Mouse (Mus musculus) WW6 (cell line): ENCODE data around the gene Myo18a.

ENCODE experiments used
- DNase-seq: peaks from one replicate; pipeline ENCODE4 v3.0.0-alpha.2; 2013; ENCODE audit warnings: low read depth, low spot score

Gene Myo18a

DNA sequence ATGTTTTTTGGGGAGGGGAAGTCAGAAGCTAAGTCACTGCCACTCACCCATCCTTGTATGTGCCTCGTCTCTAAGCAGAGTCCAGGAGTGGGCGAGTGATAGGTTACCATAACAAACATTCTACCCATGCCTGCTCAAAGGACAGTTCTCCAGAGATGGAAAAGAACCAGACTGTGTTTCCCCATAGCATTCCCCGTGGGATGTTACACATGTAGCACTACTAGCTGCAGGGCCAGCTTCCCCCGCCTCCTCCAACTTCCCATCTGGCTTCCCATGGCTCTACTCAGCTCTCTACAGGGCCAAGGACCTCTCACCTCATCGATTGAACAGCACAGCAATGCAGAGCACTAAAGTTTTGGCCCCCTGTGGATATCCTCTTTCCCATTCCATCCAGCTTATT lies 32.2 kb downstream of the Myo18a start:
- no peak for DNase-seq

DNA sequence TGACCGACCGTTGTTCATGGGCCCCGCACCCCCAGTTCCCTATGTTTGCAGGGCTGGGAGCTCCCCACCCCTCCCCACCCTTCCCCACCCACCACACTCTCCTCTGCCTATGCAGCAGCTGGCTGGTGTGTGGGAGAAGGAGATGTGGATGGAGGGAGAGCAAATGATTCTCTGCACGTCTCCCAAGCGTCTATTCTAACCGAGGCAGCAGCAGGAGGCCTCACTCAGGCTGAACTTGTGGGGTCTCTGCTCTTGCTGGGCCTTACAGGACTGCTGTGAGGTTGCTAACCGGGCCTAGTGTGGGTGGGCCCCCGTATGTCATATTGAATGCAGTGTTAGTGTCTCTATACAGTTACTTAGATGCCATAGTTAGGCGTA lies 37.4 kb downstream of the Myo18a start:
- no peak for DNase-seq

DNA sequence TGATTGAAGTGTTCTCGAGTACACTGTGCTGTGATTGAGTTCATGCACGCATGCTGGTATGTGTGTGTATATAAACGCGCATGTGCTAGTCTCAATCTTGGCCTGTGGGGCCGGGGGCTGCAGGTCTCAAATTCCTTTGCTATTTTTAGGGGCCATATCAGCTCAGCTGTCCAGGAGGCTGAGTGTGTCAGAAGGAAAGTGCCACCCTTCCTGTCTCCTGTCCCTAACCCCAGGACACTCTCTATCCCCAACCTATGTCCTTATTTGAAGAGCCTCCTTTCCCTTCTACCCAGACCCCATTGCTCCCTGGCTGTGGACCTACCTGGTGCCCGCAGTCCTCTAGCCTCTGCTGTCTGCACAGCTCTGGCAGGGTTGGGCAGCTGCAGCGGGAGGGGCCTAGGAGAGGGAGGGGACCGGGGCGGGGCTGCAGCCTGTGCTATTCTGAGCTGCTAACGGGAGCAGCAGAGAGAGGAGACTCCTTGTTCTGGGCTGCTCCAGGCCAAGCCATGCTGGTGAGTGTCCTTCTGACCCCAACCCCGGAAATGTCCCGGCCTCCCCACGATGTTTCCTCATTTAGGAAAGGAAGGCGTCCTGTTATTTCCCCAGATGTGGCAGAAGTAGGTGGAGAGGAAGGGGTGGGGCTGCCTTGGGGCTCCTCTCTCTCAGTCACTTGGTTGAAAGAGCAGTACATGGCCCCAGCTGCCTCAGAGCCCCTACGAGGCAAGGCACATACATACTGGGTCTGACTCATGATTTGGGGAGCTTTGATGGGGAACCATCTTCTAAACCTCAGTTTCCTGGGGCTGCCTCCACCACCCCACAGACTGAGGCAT lies 38.0 kb downstream of the Myo18a start:
- DNase-seq = no peak

DNA sequence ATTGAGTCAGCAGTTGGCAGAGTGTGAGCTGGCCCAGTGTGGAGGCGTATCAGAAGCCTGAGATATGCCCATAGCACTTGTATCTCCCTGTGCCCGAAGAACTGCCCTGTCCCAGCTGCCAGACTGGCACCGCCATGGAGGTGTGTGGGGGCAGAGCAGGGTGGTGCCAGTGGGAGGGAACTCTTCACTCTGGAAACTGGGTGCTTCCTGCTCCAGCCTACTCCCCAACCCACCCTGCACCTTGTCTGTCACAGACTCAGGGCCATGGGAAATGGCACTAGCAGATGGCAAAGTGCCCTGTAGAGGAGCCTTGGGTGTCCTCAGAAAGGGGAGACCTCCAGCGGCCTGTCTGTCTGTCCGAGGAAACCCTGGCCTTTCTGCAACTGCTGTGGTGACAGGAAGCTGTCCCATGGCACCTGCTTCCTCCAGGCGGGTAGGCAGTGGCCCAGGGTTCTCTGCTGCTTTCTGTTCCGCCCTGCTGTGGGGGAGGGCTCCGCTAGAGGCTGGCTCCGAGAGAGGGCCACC lies 39.4 kb downstream of the Myo18a start:
- DNase-seq = no peak

DNA sequence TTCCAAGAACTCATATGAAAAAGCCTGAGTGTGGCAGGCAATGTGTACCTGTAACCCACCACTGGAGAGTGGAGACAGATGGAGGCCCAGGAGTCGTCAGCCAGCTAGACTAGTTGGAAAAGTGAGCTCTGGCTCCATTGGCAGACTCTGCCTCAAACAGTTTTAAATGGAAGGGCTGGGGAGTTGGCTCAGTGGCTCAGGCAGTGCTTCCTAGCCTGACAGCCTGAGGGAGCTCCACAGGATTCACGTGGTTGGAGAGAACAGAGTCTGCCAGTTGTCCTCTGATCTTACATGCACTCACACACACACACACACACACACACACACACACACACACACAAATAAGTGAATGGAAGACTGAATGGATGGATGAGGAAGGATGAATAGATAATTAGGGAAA lies 43.2 kb downstream of the Myo18a start:
- no peak for DNase-seq

DNA sequence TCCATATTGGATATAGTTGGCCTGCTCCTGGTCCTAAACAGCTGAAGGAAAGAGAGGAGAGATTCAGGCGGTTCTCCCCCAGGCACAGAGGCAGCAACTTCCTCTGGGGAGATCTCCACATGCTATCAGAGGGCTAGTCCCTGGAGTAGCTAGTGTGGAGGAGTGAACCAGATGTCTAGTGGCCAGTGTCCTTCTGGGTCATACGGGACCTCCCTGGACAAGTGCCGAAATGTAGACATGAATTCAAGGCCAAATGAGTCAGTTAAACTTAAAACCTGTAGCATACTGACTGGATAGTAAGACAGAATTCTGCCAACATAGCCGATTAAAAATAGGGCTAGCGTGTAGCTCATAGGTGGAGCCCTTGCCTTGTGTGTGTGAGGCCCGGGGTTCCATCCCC lies 43.8 kb downstream of the Myo18a start:
- no peak for DNase-seq

DNA sequence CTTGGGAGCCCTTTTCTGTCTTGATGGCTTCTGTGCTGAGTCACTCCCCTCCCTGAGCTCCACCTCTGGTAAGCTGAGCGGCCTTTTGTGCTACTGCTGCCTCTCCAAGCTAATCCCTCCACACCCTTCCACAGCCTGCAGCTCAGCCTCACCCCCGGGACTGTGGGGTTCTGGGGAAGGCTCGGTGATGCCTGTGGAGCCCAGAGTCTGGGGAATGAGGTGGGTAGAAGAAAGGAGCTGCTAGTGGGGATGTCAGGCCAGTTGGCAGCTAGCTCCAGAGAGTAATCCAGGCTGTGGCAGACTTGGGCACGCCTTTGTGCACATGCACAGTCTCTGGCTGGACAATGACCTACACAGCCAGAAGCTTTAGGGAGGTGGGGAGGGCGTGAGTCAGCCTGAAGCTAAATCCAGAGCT lies 45.0 kb downstream of the Myo18a start:
- no peak for DNase-seq

DNA sequence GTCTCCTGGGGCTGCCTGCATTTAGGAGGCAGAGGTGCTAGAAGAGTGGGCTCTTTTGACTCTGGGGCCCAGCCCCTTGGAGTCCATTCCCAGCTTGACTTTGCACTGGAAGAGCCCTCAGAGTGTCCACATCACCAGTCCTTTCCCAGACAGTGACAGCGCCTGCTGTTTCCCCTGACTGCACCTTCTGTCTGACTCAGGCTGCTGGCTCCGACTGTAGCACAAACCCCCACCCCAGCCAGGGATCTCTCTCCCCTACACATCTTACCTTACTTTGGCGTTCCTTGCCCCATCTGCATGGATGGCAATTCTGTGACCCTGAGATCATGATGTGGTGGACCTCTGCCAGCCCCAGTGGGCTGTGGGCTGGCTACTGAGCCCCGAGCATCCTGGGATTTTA lies 46.2 kb downstream of the Myo18a start:
- DNase-seq = no peak

DNA sequence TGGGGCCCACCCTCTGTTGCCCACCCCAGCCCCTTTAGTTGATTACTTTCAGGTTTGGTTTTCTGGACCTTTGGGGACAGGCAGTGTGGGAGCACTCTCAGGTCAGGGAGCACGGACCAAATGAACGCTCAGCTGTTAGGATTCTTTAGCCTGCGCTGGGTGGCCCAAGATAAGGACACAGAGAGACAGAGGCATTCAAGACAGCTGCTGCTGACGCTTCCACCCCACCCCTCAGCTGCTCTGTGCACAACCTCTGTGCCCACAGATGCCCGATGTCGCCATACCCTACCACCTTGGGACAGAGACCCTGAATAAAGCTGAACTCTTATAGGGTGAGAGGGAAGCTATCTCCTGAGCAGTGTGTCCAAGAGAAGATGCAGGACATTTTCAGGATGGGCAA lies 47.0 kb downstream of the Myo18a start:
- DNase-seq = no peak

DNA sequence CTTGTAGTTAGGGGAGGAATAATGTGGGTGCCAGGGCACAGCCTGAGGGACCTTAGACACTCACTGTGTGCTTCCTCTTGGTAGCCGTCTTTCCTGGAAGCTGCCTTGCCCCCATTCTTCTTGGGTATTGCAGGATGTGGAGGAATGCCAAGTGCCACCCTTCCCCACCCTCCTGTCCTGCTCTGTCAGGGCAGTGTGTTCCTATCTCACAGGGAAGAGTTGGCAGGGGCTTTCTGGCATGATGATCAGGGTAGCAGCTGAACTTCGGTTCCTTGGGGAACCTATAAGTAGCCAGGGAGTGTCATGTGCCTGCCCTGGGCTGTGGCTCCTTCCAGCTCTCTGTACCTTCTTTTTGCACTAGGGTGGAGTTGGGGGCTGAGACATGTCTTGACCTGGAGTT lies 50.9 kb downstream of the Myo18a start:
- DNase-seq = no peak

DNA sequence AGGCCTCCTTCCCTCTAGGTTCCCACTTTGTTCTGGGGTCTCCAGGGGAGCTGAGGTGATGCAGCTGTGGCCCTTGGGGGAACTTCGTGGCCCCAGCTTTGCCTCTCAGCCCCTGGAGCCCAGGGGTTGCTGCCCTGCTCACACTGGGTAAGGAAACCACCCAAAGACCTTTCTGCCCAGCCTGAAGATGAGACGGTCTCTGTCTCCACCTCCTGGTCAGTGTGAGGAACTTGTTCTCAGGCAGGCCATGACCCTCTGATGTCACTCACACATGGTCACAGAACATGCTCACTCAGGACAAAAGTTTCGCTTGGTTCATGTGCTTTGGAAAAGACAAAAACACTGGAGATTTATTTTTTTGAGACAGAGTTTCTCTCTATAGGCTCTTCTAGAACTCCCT lies 53.0 kb downstream of the Myo18a start:
- DNase-seq = peak; percentile 67

DNA sequence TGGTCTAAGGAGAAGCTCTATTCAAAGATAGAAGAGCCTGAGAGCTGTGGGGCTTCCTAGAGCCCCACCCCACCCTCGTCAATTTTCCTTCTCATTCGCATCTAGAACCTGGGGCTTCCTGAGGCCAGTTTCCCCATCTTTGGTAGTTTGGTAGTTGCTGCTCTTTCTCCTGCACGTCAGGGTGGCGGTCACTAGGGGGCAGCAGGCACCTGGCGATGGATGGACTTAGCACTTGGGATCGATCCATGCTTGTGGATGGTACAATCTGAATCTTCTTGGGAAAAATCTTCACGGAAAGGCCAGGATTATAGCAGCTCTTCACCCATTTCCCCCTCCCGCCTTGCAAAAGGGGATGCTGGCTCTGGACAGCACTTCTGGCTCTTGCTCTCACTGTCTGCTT lies 58.6 kb downstream of the Myo18a start:
- DNase-seq = peak; percentile 47

DNA sequence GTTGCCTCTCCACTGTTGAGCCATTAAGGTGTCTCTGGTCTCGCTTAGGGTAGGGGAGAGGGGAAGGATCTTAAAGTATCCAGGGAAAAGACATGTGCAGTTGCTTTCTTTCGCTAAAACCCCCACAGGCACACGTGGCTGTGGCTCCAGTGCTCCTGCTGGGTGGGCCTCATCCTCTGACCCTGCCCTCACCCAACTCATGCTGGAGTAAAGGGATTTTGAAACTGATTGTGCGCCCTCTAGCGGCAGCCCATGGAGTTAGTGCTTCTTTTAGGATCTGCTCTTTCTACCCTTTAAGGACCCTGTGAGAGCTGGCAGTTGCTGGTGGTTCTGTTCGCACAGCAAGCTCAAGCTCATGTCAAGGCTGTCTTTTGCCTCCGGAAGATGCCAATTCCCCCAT lies 59.7 kb downstream of the Myo18a start:
- peak; percentile 67 for DNase-seq

DNA sequence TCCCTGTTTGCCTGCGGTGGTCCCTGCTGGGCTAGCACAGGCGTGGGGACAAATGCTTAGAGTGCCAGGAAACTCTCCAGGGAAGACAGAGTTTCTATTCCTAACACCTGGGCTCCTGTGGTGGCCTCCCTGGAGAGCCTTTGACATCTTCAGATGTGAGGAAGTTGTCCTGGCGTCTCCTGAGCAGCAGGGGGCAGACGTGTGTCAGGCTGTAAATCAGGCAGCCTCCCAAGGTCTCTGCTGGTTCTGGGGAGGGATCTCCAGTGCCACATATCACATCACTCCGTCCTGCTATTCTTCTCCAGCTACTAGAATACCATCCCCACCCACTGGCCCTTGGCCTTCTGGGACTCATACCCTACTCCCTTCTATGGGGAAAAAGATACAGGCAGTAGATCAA lies 62.8 kb downstream of the Myo18a start:
- peak; percentile 60 for DNase-seq

DNA sequence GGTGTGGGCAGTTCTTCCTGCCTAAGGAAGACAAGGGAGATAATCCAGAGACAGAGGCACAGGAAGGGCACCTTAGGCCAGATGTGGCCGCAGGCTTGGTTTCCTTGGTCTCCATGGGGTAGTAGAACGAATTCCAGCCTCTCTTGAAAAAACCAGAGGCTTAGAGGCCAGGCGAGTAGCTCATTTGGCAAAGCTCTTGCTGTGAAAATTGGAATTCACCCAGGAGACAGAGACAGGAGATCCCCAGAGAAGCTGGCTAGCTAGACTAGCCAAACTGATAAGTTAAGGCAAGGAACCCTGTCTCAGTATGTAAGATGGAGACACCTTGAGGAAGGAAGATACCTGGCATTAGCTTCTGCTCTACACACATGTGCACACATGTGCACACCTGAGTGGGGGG lies 63.3 kb downstream of the Myo18a start:
- no peak for DNase-seq

DNA sequence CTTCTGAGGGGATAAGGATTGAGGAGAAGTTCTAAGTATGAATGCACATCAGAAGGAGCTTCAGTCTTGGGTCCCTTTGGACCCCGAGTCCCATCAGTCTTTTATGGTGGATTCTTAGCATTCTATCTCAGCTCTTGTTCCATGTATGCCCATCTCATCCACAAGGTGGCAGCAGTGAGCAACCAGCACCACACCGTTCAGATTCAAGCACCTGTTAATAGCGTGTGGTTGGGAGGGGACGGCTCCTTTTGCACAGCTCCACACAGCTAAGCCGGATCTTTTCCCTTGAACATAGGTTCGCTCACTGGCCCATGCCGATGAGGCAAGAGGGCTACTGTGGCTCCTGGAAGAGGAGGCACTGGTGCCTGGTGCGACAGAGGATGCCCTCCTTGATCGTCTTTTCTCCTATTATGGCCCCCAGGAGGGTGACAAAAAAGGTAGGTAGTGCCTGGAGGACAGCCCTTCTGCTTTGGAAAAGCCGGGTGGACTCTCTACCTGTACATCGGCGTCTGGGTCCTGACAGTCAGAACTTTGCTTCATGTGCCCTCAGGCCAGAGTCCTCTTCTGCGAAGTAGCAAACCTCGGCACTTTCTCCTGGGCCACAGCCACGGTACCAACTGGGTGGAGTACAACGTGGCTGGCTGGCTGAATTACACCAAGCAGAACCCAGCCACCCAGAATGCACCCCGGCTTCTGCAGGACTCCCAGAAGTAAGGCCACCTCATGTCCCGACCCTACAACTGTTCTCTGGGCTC lies 64.4 kb downstream of the Myo18a start:
- peak; percentile 86 for DNase-seq

DNA sequence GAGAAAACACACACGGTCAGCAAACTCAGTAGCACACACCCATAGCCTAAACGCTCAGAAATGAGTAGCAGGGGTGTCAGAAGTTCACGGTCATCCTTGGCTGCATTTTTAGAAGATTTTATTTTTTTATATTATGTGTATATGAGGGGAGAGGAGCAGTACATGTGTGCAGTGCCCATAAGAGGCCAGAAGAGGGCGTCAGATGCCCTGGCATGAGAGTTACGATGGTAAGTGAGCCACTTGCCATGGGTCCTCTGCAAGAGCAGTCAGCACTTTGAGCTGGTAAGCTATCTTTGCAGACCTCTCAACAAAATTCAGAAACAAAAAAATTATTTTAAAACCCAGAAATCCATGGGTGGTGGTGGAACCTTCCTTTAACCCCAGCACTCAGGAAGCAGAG lies 65.1 kb downstream of the Myo18a start:
- no peak for DNase-seq

DNA sequence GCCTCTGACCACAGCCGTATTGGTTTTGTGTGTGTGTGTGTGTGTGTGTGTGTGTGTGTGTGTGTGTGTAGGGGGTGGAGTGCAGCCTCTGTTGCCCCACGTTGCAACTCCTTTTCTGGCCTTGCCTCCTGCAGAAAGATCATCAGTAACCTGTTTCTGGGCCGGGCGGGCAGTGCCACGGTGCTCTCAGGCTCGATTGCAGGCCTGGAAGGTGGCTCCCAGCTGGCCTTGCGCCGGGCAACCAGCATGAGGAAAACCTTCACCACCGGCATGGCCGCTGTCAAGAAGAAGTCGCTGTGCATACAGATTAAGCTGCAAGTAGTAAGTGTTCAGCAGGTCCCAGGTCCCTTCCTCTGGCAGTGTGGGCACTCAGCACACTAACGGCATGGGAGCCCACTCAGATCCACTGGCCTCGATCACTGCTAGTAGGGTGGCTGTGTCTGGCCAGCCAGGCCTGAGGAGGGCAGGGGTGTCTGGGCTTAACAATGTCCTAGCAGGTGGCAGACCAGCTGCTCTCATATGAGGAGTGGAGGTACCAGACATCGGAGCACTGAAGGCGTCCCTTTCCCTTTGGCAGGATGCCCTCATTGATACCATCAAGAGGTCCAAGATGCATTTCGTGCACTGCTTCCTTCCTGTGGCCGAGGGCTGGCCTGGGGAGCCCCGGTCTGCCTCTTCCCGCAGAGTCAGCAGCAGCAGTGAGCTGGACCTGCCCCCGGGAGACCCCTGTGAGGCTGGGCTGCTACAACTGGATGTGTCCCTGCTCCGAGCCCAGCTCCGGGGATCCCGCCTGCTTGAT lies 66.2 kb downstream of the Myo18a start:
- DNase-seq = no peak

DNA sequence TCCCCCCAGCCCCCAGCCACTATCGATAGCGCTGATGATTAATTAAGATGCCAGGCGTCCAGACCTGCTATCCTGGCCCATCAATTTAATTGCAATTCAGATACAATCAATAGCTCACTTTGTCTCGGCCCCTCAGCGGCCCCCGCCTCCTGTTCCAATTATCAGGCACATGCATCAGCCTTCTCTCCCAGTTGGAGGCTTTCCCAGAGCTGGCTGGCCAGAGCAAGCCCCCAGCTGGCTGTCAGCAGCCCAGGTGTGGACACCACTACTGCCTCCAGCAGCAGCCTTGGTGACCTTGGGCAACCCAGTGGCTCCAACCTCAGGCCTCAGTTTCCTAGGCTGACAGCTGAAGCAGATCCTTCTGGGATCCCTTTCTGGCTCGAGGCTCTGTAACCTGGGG lies 67.8 kb downstream of the Myo18a start:
- DNase-seq = no peak

DNA sequence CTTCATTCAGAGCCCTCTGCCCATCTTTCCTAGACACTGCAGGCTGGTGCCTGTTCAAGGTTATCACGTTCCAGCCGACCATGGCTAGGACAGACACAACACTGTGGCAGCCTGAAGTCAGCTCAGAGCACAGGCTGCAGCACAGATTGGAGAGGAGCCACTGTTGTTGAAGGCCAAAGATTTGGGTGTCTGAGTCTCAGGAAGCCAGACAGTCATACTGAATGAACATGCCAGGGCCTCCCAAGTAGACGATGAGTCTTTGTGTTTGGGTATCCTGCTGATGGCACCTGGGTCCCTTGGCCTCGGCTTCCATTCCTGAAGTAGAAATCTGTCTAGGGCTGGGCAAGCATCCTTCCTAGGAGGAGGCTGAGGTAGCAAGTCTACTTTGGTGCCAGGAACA lies 69.5 kb downstream of the Myo18a start:
- DNase-seq = no peak

DNA sequence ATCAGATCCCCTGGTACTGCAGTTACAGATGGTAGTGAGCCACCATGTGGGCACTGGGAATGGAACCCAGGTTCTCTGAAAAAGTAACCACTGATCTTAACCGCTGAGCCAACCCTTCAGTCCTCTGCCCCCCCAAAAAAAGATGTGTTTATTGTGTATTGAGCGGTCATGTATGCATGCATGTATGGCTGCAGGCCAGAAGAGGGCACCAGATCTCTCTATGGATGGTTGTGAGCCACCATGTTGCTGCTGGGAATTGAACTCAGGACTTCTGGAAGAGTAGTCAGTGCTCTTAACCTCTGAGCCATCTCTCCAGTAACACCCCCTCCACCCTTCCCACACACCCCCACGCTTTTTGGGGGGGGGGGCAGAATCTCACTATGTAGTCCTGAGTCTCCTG lies 72.1 kb downstream of the Myo18a start:
- DNase-seq = no peak

DNA sequence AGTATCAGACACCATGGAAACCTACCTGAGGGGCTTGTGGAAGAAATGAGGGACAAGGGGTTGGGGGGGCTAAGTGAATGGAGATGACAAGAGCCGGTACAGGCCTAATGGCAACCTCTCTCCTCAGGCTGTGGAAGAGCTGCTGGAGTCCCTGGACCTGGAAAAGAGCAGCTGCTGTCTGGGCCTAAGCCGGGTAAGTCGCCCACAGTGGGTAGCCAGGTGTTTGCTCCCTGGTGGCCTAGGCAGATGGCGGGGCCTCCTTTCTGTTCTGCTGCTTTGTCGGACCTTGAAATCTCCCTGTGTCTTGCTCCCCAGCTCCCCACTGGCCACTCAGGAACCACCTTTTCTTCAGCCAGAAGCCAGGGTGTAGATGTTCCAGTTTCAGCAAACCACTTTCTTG lies 73.2 kb downstream of the Myo18a start:
- no peak for DNase-seq
